Mouse (Mus musculus) liver, postnatal 0 days (tissue): ENCODE results near the gene 2410137M14Rik.
A peak's percentile ranks its signal among the peaks of the same experiment; 100 is the strongest.

Source experiments
- CTCF ChIP-seq: sonication (generic); IDR thresholded peaks from 2 replicates; pipeline ENCODE4 v1.5.1; 2016; ENCODE audit warnings: antibody characterized with exemption, low read depth
- EP300 ChIP-seq: IDR thresholded peaks from 2 replicates; pipeline ENCODE4 v1.6.1; 2016; ENCODE audit warnings: antibody characterized with exemption, low read depth, mild to moderate bottlenecking

GRCm38 (mm10) chr17:36947051-36947819 is 33.8 kb downstream of the 2410137M14Rik start:
- peak; percentile 33 for TF ChIP-seq CTCF
- TF ChIP-seq EP300: no peak
